Mouse (Mus musculus): ENCODE measurements around the gene Gp1bb. TPM values are rescaled to one million over a fixed set of nuclear protein-coding genes. Genes with fewer than 3 reads are reported as not detected.

Gene Gp1bb
- total RNA-seq, 2 experiments from 2014 or later: 1.1 to 1.3 TPM

GRCm38 (mm10) chr16:18629390-18630231 lies 7.4 kb upstream of the Gp1bb start, which contains the start of gene Sept5:
Sept5 (minus strand) TSS chr16:18629954.
- peak; percentile 70 to 82 for DNase-seq (ENCODE audit: low spot score in 2 of 2)

GRCm38 (mm10) chr16:18628948-18629340 lies 6.7 kb upstream of the Gp1bb start:
- DNase-seq (ENCODE audit: low spot score in 2 of 2): no peak

GRCm38 (mm10) chr16:18628206-18628947 lies 6.2 kb upstream of the Gp1bb start:
- DNase-seq (ENCODE audit: low spot score in 2 of 2): peak in 1 of 2 experiments; percentile 60

GRCm38 (mm10) chr16:18627163-18627562 lies 5.0 kb upstream of the Gp1bb start:
- DNase-seq (ENCODE audit: low spot score in 2 of 2): no peak

- DNase-seq (ENCODE audit: low spot score in 2 of 2): peak; percentile 79 to 90
Observed at GRCm38 (mm10) chr16:18626376-18626878, 4.2 kb upstream of the Gp1bb start, which contains the start of gene Gm49601. Gm49601 (minus strand) TSS chr16:18626427.

- DNase-seq (ENCODE audit: low spot score in 2 of 2): peak; percentile 84 to 85
Observed at GRCm38 (mm10) chr16:18625791-18626311, 3.6 kb upstream of the Gp1bb start.

GRCm38 (mm10) chr16:18625097-18625496 lies 2.9 kb upstream of the Gp1bb start:
- no peak for DNase-seq (ENCODE audit: low spot score in 2 of 2)

- no peak for DNase-seq (ENCODE audit: low spot score in 2 of 2)
Observed at GRCm38 (mm10) chr16:18624641-18625040, 2.4 kb upstream of the Gp1bb start.

- DNase-seq (ENCODE audit: low spot score in 2 of 2): no peak
Observed at GRCm38 (mm10) chr16:18623751-18624540, 1.7 kb upstream of the Gp1bb start.

- peak in 1 of 2 experiments; percentile 42 for DNase-seq (ENCODE audit: low spot score in 2 of 2)
Observed at GRCm38 (mm10) chr16:18622916-18623750, 930 bp upstream of the Gp1bb start.

- no peak for DNase-seq (ENCODE audit: low spot score in 2 of 2)
Observed at GRCm38 (mm10) chr16:18621362-18622001, 721 bp downstream of the Gp1bb start.

GRCm38 (mm10) chr16:18620601-18621361 lies 1.4 kb downstream of the Gp1bb start:
- peak in 1 of 2 experiments; percentile 65 for DNase-seq (ENCODE audit: low spot score in 2 of 2)

GRCm38 (mm10) chr16:18620201-18620600 lies 2.0 kb downstream of the Gp1bb start:
- DNase-seq (ENCODE audit: low spot score in 2 of 2): no peak

- no peak for DNase-seq (ENCODE audit: low spot score in 2 of 2)
Observed at GRCm38 (mm10) chr16:18619110-18619509, 3.1 kb downstream of the Gp1bb start.

GRCm38 (mm10) chr16:18618297-18618696 lies 3.9 kb downstream of the Gp1bb start:
- DNase-seq (ENCODE audit: low spot score in 2 of 2): no peak

GRCm38 (mm10) chr16:18617370-18618065 lies 4.7 kb downstream of the Gp1bb start:
- peak; percentile 94 to 95 for DNase-seq (ENCODE audit: low spot score in 2 of 2)

GRCm38 (mm10) chr16:18613301-18613700 lies 8.9 kb downstream of the Gp1bb start:
- DNase-seq (ENCODE audit: low spot score in 2 of 2): no peak

- no peak for DNase-seq (ENCODE audit: low spot score in 2 of 2)
Observed at GRCm38 (mm10) chr16:18611752-18612151, 10.5 kb downstream of the Gp1bb start.
